Mouse (Mus musculus): ENCODE results near the gene Gm609. TPM values are rescaled to one million over a fixed set of nuclear protein-coding genes. Genes with fewer than 3 reads are reported as not detected.
"Not testable (repeated sequence)": the region's sequence is repeated elsewhere in the genome, so short reads cannot be mapped to it uniquely, and the experiment has no call there.

Gene Gm609
- polyA plus RNA-seq, 1 experiment from 2014 or later: not detected

DNA sequence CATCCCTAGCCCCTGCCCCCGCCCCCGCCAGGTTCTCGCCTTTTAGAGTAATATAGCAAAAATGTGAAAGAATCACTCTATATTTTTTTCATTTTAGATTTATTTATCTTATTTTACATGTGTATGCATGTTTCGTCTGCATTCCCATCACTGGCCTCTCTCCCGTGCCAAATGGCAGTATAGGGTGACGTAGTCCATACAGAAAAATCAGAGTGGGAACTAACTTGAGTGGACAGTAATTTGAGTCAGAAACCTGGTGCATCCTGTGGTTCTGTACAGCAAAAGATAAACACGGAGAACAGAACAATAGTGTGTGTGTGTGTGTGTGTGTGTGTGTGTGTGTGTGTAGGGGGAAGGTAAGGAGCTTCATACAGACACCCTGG is 83.7 kb downstream of the Gm609 start:
- H3K9me3 ChIP-seq; H3K36me3 ChIP-seq (replicated peaks); H3K27me3 ChIP-seq (replicated peaks): not testable (repeated sequence)
- peak overlapping the region; percentile 90 for H3K9ac ChIP-seq
- ATAC-seq (replicated peaks): peak; percentile 74
- peak overlapping the region; percentile 55 for H3K4me2 ChIP-seq
- H3K27ac ChIP-seq: peak overlapping the region; percentile 98
- H3K4me1 ChIP-seq: peaks cover 14% of the 10 kb centered on the region
- WGBS: 24% methylated on average over 7 of the region's 7 CpGs
- peak overlapping the region; percentile 53 for H3K4me3 ChIP-seq

DNA sequence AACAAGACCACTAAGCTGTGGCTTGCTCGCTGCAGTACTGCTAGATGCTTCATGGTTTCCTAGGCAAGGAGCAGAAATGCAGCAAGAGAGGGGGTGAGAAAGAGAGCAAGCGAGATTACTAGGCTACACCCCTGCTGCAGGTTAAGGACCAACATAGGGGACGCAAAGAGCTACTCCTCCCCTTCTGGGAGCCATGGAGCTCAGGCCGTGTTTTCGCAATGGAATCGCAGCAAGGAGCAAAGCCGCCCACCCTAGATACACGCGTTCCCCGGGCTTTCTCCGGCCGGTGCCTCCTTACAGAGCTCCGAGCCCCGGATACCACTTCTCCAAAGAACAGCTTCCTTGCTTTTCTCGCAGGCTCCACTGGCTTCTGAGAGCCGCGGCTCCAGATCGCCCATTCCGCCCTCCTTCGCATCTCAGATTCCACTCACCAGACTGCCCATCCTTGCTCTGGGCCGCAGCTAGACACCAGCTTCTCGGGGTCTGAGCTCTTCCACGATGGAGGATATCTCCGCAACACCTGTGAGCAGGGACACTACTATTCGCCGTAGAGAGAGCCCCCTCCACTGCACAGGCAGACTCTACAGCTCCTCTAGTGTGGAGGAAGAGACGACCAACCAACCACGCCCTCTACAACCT is 84.2 kb downstream of the Gm609 start, which contains the start of gene Cd200:
Gene Cd200, minus strand, starts transcription at position 629 of the 639 bp plus-strand sequence.
- H3K27ac ChIP-seq: peak within 1 kb of the TSS; percentile 98
- H3K27me3 ChIP-seq (replicated peaks): no peaks in the 10 kb centered on the region
- H3K36me3 ChIP-seq (replicated peaks): no peaks in the 10 kb centered on the region
- under 1% methylated on average over 28 of the region's 28 CpGs for WGBS
- H3K4me1 ChIP-seq: peaks cover 14% of the 10 kb centered on the region
- no peaks in the 10 kb centered on the region for H3K9me3 ChIP-seq
- peak within 1 kb of the TSS; percentile 55 for H3K4me2 ChIP-seq
- H3K4me3 ChIP-seq: peak within 1 kb of the TSS; percentile 53
- peak within 1 kb of the TSS; percentile 90 for H3K9ac ChIP-seq
- ATAC-seq (replicated peaks): peak; percentile 98

GRCm38 (mm10) chr16:45407645-45408400 is 84.9 kb downstream of the Gm609 start:
- Histone ChIP-seq H3K4me1 (peaks cover 14% of the 10 kb centered on the region), H3K9me3 (no peaks in the 10 kb centered on the region), H3K27me3 (replicated peaks) (no peaks in the 10 kb centered on the region), H3K9ac (peak overlapping the region; percentile 90), H3K4me2 (peak overlapping the region; percentile 55), H3K36me3 (replicated peaks) (no peaks in the 10 kb centered on the region), H3K27ac (peak overlapping the region; percentile 98), H3K4me3 (peak overlapping the region; percentile 53)
- 15% methylated on average over 9 of the region's 9 CpGs for WGBS
- ATAC-seq (replicated peaks): no peak

- H3K9ac ChIP-seq: peak overlapping the region; percentile 90
- WGBS: 71% methylated on average over 5 of the region's 5 CpGs
Observed at GRCm38 (mm10) chr16:45407091-45407490, 85.7 kb downstream of the Gm609 start.

DNA sequence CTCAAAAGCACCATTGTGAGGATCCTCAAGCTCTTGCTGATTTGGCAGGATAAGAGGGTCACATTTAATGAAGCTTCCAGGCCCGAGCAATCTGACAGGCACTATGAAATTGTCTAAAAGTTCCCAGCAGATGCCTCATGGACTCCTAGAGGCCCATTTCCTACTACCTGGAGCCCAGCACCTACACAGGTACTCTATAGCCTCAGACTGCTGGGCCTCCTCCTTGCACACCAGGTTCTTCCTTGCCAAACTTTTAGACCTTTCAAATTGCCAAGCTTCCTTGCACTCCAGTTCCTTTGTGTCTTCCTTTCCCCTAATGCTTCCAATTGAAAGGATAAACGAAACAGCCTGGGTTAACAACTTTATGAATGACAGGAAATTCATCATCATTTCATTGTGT is 89.8 kb downstream of the Gm609 start:
- ATAC-seq (replicated peaks): no peak
- Histone ChIP-seq H3K27ac (no peak overlapping the region), H3K4me2 (no peak overlapping the region), H3K36me3 (replicated peaks) (no peaks in the 10 kb centered on the region), H3K9ac (no peak overlapping the region), H3K9me3 (no peaks in the 10 kb centered on the region), H3K27me3 (replicated peaks) (no peaks in the 10 kb centered on the region), H3K4me3 (no peak overlapping the region), H3K4me1 (peaks cover 14% of the 10 kb centered on the region)
- WGBS: 80% methylated on average over 2 of the region's 2 CpGs

More at GRCm38 (mm10) chr16:45407091-45407490, 85.7 kb downstream of the Gm609 start:
- Histone ChIP-seq H3K27me3 (replicated peaks) (no peaks in the 10 kb centered on the region), H3K36me3 (replicated peaks) (no peaks in the 10 kb centered on the region), H3K27ac (peak overlapping the region; percentile 98), H3K4me1 (peaks cover 14% of the 10 kb centered on the region), H3K4me2 (peak overlapping the region; percentile 55), H3K9me3 (no peaks in the 10 kb centered on the region), H3K4me3 (peak overlapping the region; percentile 53)
- no peak for ATAC-seq (replicated peaks)

GRCm38 (mm10) chr16:45402036-45402435 is 90.7 kb downstream of the Gm609 start:
- ATAC-seq (replicated peaks): no peak
- H3K4me3 ChIP-seq: no peak overlapping the region
- no peak overlapping the region for H3K27ac ChIP-seq
- no peaks in the 10 kb centered on the region for H3K27me3 ChIP-seq (replicated peaks)
- no peak overlapping the region for H3K4me2 ChIP-seq
- no peak overlapping the region for H3K9ac ChIP-seq
- WGBS: 98% methylated on average over 1 of the region's 1 CpGs
- peaks cover 14% of the 10 kb centered on the region for H3K4me1 ChIP-seq
- no peaks in the 10 kb centered on the region for H3K36me3 ChIP-seq (replicated peaks)
- H3K9me3 ChIP-seq: no peaks in the 10 kb centered on the region

- no peak overlapping the region for H3K9ac ChIP-seq
- no peak for ATAC-seq (replicated peaks)
- WGBS: 71% methylated on average over 9 of the region's 9 CpGs
- H3K27me3 ChIP-seq (replicated peaks): no peaks in the 10 kb centered on the region
- no peaks in the 10 kb centered on the region for H3K9me3 ChIP-seq
- peaks cover 10% of the 10 kb centered on the region for H3K36me3 ChIP-seq (replicated peaks)
- no peak overlapping the region for H3K27ac ChIP-seq
- H3K4me3 ChIP-seq: no peak overlapping the region
- H3K4me1 ChIP-seq: no peaks in the 10 kb centered on the region
- no peak overlapping the region for H3K4me2 ChIP-seq
Observed at GRCm38 (mm10) chr16:45399947-45400555, 92.7 kb downstream of the Gm609 start.

DNA sequence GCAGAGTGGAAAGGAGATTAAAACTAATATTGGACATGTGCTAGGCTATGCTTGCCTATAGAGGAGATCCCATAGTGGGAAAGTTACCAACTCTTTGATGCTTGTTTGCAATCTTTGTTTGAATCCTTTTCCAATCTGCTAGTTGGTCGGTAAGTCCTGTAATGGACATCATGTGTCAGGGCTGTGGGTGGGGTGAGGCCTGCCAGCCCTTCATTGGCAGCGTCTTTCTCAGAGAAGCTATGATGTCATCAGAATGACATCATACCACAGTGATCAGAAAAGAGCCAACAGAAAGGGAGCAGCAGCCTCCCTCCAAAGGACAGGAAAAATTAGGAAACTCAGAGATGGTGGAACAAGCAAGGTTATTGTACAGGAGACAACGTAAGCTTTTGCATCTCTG is 93.4 kb downstream of the Gm609 start:
- no peaks in the 10 kb centered on the region for H3K4me1 ChIP-seq
- H3K4me3 ChIP-seq: no peak overlapping the region
- 90% methylated on average over 3 of the region's 3 CpGs for WGBS
- no peak overlapping the region for H3K9ac ChIP-seq
- H3K27ac ChIP-seq: no peak overlapping the region
- peaks cover 16% of the 10 kb centered on the region for H3K36me3 ChIP-seq (replicated peaks)
- H3K27me3 ChIP-seq (replicated peaks): no peaks in the 10 kb centered on the region
- H3K4me2 ChIP-seq: no peak overlapping the region
- no peaks in the 10 kb centered on the region for H3K9me3 ChIP-seq
- ATAC-seq (replicated peaks): no peak

DNA sequence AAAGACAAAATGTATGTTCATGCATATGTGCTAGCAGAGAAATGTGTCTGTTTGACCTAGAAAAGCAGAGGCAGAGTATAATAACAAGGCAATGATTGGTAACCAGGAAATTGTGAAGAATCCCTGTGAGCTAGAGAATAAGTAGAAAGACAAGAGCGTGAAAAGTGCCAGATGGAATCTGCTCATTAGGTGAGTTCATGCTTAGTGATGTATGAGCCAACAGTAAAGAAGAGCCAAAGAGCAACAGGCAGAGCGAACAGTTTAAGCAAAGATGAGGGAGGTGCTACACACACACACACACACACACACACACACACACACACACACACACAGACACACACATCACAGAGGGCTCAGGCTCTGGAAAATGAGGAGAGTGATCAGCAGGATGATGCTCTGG is 95.3 kb downstream of the Gm609 start:
- no peak overlapping the region for H3K4me3 ChIP-seq
- WGBS: 91% methylated on average over 2 of the region's 2 CpGs
- H3K4me1 ChIP-seq: no peaks in the 10 kb centered on the region
- H3K36me3 ChIP-seq (replicated peaks): peaks cover 18% of the 10 kb centered on the region
- H3K27ac ChIP-seq: no peak overlapping the region
- H3K4me2 ChIP-seq: no peak overlapping the region
- no peaks in the 10 kb centered on the region for H3K9me3 ChIP-seq
- peak; percentile 40; the same call in 1 of the 2 replicates for ATAC-seq (replicated peaks)
- no peaks in the 10 kb centered on the region for H3K27me3 ChIP-seq (replicated peaks)
- H3K9ac ChIP-seq: no peak overlapping the region

DNA sequence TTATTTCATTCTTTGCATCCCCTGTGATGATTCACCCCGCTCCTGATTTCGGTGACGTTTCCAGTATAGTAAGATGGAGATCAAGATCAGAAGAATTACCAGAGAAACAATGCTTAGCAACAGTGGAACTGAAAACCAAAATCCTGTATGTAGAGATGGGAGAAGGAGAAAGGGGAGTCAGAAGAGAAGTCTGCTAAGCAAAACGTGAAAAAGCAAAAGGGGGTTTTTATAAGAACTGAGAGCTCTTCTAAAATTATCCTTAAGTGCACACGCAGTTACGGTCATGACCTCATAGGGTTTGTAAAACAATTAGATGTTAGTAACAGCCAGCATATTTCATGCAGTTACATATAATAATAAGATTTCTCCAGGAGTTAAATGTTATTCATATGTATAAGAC is 100.5 kb downstream of the Gm609 start:
- H3K27ac ChIP-seq: no peak overlapping the region
- H3K4me2 ChIP-seq: no peak overlapping the region
- H3K9ac ChIP-seq: no peak overlapping the region
- no peaks in the 10 kb centered on the region for H3K9me3 ChIP-seq
- no peaks in the 10 kb centered on the region for H3K27me3 ChIP-seq (replicated peaks)
- no peak overlapping the region for H3K4me3 ChIP-seq
- ATAC-seq (replicated peaks): no peak
- no peaks in the 10 kb centered on the region for H3K4me1 ChIP-seq
- 79% methylated on average over 6 of the region's 6 CpGs for WGBS
- peaks cover 33% of the 10 kb centered on the region for H3K36me3 ChIP-seq (replicated peaks)

- Histone ChIP-seq H3K27ac (no peak overlapping the region), H3K9me3 (no peaks in the 10 kb centered on the region), H3K4me3 (no peak overlapping the region), H3K9ac (no peak overlapping the region), H3K36me3 (replicated peaks) (peaks cover 37% of the 10 kb centered on the region), H3K27me3 (replicated peaks) (no peaks in the 10 kb centered on the region), H3K4me1 (no peaks in the 10 kb centered on the region), H3K4me2 (no peak overlapping the region)
- ATAC-seq (replicated peaks): no peak
- WGBS: 87% methylated on average over 3 of the region's 3 CpGs
Observed at GRCm38 (mm10) chr16:45391680-45392079, 101.1 kb downstream of the Gm609 start.

DNA sequence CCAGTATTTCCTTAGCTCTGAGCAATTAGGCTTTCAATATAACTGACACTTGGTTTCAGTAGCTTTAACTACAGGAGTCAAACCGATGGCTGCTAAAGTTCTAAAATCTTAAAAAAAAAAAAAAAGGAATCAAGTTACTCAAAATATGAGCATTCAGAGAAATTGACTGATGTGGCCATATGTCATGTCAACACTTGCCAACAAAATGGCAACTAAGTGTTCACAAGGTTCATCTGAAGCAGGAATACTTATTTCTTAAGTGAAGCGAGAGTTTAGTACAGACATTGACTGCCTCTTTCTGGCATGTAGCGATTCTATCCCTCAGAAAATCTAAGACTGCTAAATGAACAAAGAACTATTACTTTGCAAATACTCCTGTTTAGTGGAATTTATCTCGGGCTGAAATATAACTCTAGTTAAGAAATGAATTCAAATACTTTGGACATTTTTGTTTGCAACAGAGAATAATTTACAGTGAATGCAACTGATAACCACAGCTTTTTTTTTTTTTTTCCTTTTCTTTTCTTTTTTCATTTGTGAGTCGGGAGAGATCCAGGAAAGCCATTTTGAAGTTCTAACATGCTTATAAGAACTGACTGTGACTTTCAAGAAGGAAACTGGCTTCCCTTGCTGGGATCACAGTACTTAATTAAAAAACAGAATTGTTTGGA is 102.3 kb downstream of the Gm609 start:
- 63% methylated on average over 5 of the region's 5 CpGs for WGBS

More for the DNA sequence above, 102.3 kb downstream of the Gm609 start:
- ATAC-seq (replicated peaks): no peak
- Histone ChIP-seq H3K9me3 (no peaks in the 10 kb centered on the region), H3K27me3 (replicated peaks) (no peaks in the 10 kb centered on the region), H3K36me3 (replicated peaks) (peaks cover 38% of the 10 kb centered on the region; the same call in 1 of the 2 replicates), H3K4me1 (no peaks in the 10 kb centered on the region), H3K9ac (no peak overlapping the region), H3K27ac (no peak overlapping the region), H3K4me2 (no peak overlapping the region), H3K4me3 (no peak overlapping the region)
